Mouse (Mus musculus) effector memory CD4-positive, alpha-beta T cell, adult 7 months (primary cell): ENCODE data around the gene Vmn1r39. TPM values are rescaled to one million over a fixed set of nuclear protein-coding genes. Genes with fewer than 3 reads are reported as not detected.

Experiments used
- polyA plus RNA-seq: library from polyadenylated mRNA; unstranded; fragments of 100-300 nt; shearing (Covaris generic); gene quantifications from one replicate; pipeline ENCODE4 v1.2.1, GENCODE M21; 2017

Vmn1r39 gene
- not detected for polyA plus RNA-seq

GRCm38 (mm10) chr6:66810509-66810908 is at the start of gene Vmn1r39:
TSS of gene Vmn1r39 (minus strand) at chr6:66810609.

DNA sequence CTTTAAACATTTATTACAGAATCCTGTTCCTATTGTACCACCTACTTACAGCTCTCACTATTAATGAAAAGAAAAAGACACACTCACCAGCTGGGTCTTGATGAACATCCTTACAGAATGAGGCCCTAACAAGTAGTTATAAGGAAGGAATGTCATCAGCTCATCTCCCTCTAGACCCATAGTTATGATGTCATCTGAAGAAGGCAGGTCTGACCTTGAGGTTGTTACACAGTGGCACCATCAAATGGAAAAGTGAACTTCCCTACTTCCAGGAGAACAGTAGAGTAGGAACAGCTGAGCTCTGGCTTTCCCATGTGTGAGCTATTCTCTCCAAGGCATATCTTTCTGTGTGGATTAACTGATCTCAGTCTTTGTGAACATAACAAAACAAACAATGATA is 27.9 kb downstream of the Vmn1r39 start, which contains the start of gene Vmn1r38:
Gene Vmn1r38 (minus strand): TSS at position 101 of the 400 bp plus-strand sequence.

Other genes starting within 250 kb of the Vmn1r39 start
- gene Vmn1r33, start 192.3 kb downstream of the Vmn1r39 start, polyA plus RNA-seq, result 0.85 TPM
- gene Vmn1r34, start 166.7 kb downstream of the Vmn1r39 start, polyA plus RNA-seq, result not detected
- not detected for gene Vmn1r35, start 124.7 kb downstream of the Vmn1r39 start, polyA plus RNA-seq
- gene Vmn1r36, start 91.4 kb downstream of the Vmn1r39 start, polyA plus RNA-seq, result not detected
- gene Vmn1r37, start 81.2 kb downstream of the Vmn1r39 start, polyA plus RNA-seq, result not detected
- not detected for gene Vmn1r38, start 28.0 kb downstream of the Vmn1r39 start, polyA plus RNA-seq
- 10.2 TPM for gene Gng12, start 85.8 kb upstream of the Vmn1r39 start, polyA plus RNA-seq
- gene Gadd45a, start 226.8 kb upstream of the Vmn1r39 start, polyA plus RNA-seq, result 30.0 TPM